Mouse (Mus musculus): Measurements from ENCODE around the gene Cnbd2.

DNA sequence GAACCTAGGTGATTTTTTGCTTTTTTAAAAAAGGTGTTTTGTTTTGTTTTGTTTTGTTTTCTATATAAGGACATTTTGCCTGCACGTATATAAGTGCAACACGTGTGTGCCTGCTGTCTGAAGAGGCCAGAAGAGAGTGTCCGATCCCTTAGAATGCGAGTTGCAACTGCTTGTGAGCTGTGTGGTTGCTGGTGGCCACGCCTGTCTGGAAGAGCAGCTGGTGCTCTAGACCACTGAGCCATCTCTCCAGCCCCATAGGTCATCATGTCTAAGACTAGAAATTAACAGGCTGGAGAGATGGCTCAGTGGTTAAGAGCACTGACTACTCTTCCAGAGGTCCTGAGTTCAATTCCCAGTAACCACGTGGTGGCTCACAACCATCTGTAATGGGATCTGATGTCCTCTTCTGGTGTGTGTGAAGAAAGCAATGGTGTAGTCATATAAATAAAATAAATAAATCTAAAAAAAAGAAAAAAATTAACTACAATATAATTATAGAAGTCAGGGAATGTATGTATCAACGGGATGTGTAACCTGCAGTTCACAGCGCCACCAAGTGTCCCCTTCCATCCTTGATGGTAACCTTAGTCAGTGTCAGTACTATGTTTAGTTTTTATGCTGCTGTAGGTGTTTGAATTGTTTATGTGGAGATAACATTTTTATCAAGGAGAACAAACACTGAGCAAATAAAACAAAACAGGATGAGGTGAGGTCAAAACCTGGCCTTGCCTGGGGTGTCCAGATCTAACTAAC lies 40.5 kb downstream of the Cnbd2 start:
- no peak for TF ChIP-seq CTCF (IDR thresholded peaks at IDR 0.05; ENCODE audit: control insufficient read depth, insufficient read depth, insufficient read length)
- TF ChIP-seq CEBPB (IDR thresholded peaks at IDR 0.05; ENCODE audit: low read depth): no peak
- no peak for TF ChIP-seq MAX (IDR thresholded peaks at IDR 0.05)
- no peak for TF ChIP-seq USF1 (IDR thresholded peaks at IDR 0.05; ENCODE audit: low read depth)
- no peak for TF ChIP-seq FOSL1 (IDR thresholded peaks at IDR 0.05; ENCODE audit: insufficient read depth, low read length, poor library complexity, severe bottlenecking)
- TF ChIP-seq MYOG (IDR thresholded peaks at IDR 0.05; ENCODE audit: control insufficient read depth, extremely low read depth, insufficient read length): no peak
- no peak for TF ChIP-seq MYOD1 (IDR thresholded peaks at IDR 0.05; ENCODE audit: control insufficient read depth, insufficient read length, low read depth)
